Mouse (Mus musculus): ENCODE measurements around the gene Rxra. TPM values are rescaled to one million over a fixed set of nuclear protein-coding genes. Genes with fewer than 3 reads are reported as not detected.

Gene Rxra
- total RNA-seq, 1 experiment from 2014 or later, result 47.8 TPM

DNA sequence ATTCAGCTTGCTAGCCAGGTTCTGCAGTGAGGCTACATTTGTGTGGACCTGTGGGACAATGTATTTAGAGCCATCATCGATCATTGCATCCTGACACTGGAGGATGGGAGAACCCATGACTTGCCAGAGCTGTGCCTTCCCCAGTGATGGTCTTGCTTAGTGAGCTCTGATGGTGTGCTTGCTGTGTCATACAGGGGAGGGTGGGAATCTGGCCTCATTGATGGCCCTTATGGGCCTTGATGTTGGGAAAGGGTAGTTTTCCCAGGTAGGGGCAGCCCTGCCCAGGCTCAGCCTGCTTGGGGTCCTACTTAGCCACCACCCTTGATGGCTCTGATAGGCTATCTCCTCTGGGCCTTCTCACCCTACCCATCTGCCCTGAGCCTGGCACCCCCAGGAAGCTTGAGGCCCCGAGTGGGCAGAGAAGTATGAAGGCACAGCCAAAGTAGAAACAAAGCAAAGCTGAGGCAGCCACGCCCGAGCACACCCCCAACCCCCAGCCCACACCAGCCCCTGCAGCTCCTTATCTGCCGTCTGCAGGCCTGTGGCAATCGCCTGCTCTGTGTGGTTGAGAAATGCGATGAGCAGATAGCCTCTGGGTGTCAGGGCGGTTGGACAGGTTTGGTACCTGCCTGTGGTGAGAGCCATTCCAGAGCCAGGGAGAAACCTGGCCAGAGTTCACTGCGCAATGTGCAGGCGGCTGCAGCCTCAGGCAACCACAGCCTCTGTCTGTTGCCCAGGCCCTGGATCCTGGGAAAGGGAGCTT lies 26.8 kb downstream of the Rxra start:
- no peak for DNase-seq

- DNase-seq, result peak; percentile 66
Measured at GRCm38 (mm10) chr2:27703852-27704640, 27.8 kb downstream of the Rxra start.

- no peak for DNase-seq
Measured at GRCm38 (mm10) chr2:27704641-27705040, 28.4 kb downstream of the Rxra start.

GRCm38 (mm10) chr2:27710871-27711382 lies 34.7 kb downstream of the Rxra start:
- DNase-seq, result no peak

DNA sequence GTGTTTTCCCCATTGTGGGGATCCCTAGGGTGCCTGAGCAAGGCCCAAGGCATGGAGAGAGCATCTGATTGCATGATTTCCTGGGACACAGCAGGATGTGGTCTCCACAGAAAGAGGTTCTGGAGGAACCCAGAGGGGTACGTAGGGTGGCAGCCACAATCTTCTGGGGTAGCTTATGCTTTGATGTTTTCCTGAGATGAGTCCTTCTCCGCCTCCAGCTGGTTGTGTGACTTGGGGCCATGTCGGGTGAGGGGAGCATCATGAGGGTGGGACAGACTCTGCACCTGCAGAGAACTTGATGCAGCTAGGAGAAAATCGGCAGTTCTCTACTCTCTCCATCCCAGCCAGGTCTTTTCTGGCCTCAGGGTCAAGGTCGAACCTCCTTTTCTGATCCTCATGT lies 36.4 kb downstream of the Rxra start:
- DNase-seq, result no peak

DNA sequence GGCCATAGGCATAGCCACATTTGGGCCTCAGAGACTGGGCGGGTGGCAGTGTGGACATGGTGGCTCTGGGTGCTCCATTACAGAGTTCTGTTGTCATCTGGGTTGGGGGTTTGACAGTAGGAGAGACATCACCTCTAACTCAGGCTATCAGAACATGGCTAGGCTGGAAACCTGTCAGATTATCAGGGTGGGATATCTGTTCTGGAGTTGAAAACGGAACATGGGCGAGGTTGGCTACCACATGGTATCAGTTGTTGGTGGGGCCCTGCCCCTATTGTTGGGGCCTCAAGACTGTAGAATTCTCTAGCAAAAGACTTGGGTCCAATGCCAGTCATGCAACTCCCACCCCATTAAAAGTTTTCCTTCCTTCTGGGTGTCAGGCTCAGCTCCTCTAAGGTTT lies 37.1 kb downstream of the Rxra start:
- DNase-seq, result no peak

DNA sequence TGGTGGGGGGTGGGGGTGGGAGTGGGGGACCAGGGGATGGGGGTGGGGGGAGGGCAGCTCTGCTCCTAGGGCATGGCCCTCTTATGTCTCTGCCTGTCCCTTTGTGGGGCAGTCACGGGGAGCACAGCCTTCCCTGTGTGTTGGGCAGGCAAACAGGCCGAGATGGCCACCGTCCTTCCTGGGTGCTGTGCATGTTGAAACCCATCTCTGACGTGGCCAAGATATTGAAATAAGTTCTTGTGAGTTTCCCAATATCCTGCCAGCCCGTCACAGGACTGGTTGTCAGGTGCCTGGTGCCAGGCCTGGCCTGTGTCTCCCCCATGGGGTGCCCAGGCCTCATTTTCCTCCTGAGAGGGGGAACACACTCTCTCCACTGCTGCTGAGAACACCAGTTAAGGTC lies 37.9 kb downstream of the Rxra start:
- peak; percentile 43 for DNase-seq

GRCm38 (mm10) chr2:27715221-27715620 lies 39.0 kb downstream of the Rxra start:
- DNase-seq, result no peak

- DNase-seq, result no peak
Measured at GRCm38 (mm10) chr2:27716339-27716738, 40.1 kb downstream of the Rxra start.

DNA sequence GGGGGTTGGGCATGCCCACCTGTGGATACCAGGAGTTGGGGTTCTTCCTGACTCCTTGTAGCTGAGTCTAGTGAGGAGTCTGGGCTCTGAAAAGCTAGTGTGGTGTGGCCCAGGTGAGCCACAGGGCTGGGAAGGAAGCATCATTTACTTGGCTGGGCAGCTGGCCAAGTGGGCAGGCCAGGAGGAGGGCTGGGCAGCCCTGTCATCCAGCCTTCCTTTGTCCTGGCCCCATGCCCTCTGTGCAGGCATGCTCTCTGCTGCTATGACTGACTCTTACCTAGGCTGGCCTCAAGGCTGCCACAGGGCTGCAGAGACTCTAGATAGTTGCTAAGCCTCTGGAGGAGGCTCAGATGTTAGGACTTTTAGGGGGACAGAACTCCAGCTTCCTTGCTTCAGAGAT lies 42.0 kb downstream of the Rxra start:
- DNase-seq, result peak; percentile 88

GRCm38 (mm10) chr2:27719601-27720000 lies 43.4 kb downstream of the Rxra start:
- no peak for DNase-seq

DNA sequence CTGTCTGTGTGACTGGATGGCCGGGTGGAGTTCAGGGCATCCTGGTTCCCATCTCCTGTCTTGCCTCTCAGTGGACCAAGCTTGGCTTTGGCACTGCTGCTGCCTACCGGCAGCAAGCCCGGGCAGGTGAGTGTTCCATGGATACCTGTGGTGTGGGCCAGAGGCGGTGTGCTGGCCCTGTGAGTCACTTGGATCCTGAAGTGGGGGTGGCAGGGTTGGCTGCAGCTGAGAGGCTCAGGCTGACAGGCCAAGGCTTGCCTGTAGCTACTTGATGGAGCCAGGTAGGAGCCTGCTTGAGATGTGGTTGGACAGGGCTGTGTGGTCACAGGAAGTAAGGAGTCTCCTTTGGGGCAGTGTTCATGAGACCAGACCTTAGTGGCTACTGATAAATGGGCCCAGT lies 45.4 kb downstream of the Rxra start:
- DNase-seq, result no peak

DNA sequence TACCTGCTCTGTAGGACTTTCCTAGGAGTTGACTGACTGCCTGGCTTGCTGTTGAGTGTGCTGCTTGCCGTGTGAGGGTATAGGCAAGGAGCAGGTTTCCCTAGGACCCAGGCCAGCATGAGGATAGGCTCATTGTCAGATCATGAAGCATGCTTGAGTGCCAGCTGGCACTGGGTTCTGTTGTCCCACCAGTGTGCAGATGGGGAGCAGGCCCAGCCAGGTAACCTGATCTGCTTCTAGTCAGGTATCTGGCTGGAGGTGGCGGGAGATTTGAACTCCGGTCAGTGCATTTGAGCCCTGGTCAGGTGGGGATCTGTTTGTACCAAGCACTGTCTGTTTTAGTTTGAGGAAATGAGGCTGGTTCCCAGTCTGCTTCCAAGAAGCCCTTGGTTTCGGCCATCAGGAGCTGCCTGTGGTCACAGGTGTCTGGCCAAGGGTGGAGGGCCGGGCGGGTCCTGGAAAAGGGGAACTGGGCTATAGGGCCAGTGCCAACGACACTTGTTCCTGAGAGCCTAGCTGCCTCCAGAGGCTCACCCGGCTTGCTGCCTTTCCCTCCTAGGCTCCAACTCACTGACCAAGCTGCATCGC lies 48.6 kb downstream of the Rxra start:
- DNase-seq, result no peak

GRCm38 (mm10) chr2:27727994-27728854 lies 52.0 kb downstream of the Rxra start:
- DNase-seq, result no peak

DNA sequence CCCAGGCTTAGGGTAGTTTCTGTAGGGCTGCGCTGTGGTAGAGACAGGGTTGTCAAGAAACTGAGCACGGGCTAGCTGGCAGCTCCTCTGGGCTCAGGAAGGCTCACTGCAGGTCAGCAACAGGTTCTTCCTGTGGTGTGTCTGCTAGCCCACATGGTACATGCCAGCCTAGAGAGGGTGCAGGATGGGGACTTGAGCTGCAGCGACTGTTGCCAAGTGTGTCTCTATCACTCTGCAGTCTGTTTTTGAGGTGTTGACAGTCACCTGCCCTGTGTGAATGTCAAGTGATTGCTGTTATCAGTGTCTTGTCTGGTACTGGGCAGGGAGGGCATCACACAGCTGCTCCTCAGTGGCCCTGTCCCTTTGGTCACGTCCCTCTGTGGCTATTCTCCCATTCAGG lies 52.8 kb downstream of the Rxra start:
- DNase-seq, result no peak

- DNase-seq, result peak; percentile 38
Measured at GRCm38 (mm10) chr2:27730002-27730905, 54.0 kb downstream of the Rxra start.

DNA sequence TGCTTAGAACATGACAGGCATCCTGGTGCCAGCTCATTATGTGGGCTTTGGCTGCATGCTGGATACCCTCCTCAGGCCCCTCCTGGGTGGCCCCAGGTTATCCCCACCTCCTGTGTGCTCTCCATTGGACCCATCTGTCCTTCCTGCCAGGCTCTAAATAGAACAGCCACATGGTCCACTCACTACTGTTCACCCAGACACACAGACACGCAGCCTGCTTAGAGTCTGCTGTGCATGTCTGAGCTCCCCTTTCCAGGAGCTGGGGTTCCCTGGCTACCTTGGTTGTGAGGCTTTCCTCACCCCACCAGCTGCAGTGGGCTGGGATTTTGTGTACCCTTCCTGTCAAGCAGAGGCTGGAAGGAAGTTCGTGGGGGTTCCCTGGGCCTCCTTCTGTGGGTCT lies 56.8 kb downstream of the Rxra start:
- DNase-seq, result no peak

DNA sequence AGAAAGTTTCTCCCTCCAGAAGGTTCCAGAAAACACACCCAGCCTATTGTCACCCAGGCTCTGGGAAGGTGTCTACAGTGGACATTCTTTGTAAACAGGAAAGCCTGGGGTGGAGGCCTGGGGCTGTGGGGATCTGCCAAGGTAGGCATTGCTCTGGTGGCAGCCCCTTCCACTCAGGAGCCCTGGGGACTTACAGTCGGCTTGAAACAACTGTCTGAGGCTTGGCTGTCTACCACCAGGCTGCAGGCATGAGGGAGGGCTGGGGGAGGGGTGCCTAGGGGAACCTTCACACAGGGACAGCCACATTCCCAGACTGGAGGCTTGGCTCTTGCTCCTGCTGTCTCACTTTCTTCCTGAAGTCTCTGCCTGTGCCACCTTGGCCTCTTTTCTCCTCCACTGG lies 58.1 kb downstream of the Rxra start:
- no peak for DNase-seq

GRCm38 (mm10) chr2:27734800-27735199 lies 58.6 kb downstream of the Rxra start:
- no peak for DNase-seq

DNA sequence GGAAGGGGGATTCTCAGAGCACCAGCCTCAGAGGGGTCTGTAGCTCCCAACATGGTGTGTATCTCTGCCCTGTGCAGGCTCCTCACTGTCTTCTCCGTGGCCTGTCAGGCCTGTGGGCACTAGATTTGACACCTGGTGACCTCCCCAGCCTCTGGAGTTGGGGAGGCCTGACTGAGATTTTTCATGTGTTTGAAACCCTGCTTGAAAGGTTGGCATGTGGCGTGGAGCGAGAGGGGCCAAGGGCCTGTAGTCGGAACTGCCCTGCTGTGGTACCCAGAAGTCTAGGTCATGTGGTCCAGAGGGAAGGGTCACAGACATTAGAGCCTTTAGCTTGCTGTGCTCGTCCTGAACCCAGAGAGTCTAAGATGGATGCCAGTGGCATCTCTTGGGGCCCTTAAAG lies 60.6 kb downstream of the Rxra start:
- no peak for DNase-seq

GRCm38 (mm10) chr2:27738396-27738795 lies 62.2 kb downstream of the Rxra start:
- DNase-seq, result no peak

All from adrenal gland, postnatal 25 days (tissue).